Mouse (Mus musculus) cerebellum, postnatal 36 days (tissue): ENCODE data around the gene S100a5.

ENCODE experiments used
- DNase-seq, 2 experiments: peaks; one replicate each; pipeline ENCODE4 v3.0.0; 2021 to 2022; ENCODE audit warnings: mixed read lengths in 2 of 2

S100a5 gene

DNA sequence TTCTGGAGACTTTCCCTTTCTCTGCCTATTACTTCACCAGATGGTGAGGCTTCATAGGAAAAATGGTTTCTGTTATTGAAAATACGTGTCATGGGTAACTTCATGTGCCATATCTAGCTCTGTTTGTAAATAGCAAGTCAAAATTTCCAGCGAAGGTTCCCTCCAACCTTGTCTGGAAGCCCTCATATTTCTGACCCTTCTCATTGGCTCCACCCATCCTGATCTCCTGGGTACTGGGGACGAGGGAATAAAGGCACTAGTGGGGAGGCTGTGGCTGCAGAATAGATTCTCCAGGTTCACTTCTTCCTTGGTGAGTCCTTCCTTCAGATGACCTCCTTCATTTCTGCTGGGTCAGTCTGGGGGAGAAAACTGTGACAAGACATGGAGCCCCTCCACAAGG lies at the start of gene S100a5:
Gene S100a5, plus strand, starts transcription at position 301 of the 400 bp plus-strand sequence.
- no peak for DNase-seq

GRCm38 (mm10) chr3:90560008-90560628 lies 48.2 kb upstream of the S100a5 start, which contains the start of gene S100a3:
S100a3 (plus strand) TSS chr3:90560578.
- no peak for DNase-seq

DNA sequence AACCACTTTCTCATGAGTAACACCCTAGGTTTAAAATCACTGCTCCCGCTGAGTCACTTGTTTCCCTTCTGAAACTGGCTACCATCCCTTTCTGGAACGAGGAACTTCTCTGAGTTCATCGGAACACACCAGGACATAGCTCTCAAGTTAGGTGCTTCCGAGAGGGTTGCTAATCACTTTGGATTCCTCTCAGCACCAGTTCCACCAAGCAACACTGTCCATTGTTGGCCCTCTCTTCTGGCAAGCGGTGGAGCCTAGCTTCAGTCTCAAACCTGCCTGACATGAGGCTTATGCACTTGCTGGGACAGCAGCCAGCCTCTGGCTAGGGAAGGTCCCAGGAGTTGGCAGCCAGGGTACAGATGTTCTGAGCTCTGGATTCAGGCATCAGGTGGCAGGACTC lies 33.6 kb upstream of the S100a5 start:
- no peak for DNase-seq

- DNase-seq, result no peak
Observed at GRCm38 (mm10) chr3:90575320-90575719, 33.0 kb upstream of the S100a5 start.

DNA sequence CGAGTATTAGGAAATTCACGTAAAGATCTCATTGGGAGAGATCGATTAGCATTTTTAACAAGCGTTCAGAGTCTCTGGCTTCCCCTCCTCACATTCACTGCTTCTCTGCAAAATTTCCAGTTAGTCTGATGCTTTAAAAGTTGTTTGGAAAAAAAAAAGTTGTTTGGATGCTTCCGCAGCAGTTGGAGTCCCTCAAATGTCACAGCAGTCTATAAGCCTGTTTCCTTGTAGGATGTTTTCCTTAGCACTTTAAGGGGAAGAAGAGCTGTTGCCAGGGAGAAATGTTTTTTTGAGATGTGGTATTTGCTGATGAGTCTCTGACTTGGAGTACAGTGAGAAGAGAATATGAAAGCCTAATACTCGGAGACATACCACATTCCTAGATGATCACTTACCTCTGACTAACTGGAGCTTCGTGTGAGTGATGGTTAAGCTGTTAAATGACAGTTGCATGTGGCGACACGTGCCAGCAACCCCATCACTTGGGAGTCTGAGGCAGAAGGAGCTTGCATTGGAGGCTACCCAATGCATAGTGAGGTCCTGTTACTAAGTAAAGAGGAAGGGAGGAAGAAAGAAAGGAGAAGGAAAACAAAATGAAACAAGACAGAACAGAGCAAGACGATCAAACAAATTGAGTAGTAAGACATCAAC lies 31.8 kb upstream of the S100a5 start:
- no peak for DNase-seq

DNA sequence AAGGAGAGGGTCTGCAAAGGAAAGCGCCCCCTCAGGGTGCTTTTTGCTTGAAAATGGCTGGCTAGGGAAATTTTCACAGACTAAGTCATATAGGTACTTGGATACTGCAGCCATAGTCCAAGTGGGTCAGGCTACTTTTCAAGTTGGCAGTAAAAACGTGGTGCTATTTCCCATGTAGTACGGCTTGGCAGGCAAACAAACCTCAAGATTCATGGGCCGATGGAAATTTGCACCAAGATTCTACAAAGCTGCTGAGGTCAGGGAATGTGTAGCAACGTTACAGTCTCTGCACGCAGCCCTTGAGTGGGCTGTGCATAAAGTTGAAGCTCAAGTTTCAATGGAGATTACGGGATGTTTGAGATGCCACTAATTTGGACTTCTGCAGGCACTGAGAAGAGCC lies 28.9 kb upstream of the S100a5 start:
- no peak for DNase-seq

DNA sequence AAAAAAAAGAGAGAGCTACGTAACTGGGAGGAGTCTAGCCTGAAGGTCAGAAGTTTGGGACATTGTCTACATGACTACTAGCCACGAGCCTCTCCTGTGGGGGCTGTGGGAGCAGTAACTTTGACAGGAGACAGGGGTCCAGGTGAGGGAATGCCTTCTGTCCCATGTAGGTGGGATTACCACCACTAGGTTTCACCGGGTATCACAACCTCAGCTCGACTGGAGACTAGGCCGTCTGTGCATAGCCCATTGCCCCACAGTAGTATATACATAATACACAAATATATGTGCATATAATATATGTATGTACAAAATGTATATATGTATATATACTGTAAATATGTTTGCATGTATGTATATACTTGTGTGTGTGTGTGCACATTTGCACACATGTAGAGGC lies 27.2 kb upstream of the S100a5 start:
- no peak for DNase-seq

DNA sequence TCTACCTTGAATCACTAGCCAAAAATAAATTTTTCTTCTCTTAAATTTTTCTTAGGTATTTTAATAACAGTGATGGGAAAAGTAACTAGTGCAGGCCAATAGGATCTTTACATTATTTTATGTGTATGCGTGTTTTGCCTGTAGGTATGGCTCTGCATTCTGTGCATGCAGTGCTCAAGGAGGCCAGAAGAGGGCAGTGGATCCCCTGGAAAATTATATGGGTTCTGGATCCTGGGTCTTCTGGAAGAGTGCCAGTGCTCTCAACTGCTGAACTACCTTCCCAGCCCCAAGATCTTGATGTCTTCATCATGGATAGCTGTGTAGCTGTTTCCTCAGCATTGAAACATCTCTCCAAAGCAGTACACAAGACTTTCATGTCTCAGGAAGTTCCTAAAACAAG lies 26.2 kb upstream of the S100a5 start:
- DNase-seq, result no peak

DNA sequence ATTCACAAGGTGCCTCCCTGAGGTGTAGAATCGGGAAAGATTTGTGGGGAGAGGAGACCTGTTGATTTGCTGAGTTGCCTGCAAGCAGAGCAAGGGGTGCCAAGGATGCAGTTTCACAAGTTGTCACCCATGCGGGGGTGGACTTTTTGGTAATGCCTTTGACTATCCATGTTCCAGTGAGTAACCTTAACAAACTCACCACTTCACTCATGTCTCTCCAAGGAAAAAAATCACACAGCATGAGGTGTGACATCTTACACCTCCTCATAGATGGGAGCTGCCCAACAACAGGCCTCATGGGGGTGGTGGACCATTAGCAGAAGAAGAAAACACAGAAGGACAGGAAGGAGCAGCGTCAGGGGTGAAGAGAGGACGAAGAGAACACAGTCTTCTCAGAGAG lies 25.8 kb upstream of the S100a5 start:
- no peak for DNase-seq

DNA sequence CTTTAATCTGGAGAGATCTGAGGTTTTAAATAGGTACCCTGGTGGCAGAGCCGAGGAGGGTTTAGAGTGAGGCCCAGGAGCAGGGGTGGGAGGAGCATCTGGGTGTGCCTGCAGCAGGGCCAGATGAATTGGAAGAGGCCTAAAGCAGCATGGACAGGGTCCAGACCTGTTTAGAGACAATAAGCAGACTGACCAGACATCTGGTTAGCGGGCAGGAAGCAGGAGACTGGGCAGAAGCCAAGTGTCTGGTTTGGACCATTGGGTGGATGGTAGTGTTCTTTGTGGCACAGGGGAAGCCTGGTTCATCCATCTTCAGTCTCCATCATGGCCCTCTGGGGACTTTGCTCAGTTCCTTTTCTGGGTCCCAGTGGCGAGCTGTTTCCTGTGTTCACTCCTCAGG lies 24.4 kb upstream of the S100a5 start:
- DNase-seq, result no peak

DNA sequence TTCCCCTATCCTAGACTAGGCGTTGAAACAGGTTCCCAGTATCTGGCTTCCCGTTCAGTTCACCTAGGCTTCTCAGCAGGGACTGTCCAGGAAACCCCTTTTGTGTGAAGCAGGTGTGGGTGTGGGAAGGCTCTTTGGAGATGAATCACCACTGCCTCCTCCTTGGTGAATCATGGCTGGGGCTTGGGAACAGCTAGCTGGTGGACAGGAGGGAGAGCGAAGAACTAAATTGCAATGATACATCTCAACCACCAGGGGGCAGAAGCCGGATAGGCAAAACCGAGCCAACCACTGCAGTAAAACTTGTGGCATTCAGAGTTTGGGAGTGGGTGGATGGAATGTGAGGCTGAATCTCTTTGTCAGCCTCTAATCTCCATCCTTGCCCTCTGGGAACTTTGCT lies 22.7 kb upstream of the S100a5 start:
- peak in 1 of 2 experiments; percentile 21 for DNase-seq

DNA sequence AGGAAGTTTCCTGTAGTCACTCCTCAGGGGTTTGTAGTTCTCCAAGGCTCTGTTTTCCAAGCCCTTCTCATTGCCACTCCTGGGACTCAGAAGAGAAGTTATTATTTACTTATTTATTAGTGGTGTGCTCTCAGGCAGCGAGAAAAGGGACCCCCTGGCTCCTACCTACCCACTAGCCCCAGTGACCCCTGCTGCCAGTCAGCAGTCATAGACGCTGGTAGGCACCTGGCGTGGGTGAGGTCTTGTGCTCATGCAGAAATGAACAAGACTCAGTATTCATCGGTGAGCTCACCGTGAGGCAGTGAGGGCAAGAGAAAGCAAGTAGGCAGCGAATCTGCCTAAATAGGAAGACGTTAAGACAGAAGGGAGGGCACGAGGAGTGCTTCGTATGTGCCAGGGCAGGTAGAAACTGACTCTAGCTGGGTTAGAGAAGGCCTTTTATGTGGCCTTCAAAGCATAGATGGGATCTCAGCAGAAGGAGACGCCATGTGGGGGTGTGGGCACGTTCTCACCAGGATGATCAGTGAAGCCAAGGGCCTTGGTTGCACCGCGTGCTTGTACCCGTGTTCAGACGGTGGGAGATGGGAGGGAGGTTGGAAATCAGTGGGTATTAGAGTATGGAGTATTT lies 22.2 kb upstream of the S100a5 start:
- no peak for DNase-seq

DNA sequence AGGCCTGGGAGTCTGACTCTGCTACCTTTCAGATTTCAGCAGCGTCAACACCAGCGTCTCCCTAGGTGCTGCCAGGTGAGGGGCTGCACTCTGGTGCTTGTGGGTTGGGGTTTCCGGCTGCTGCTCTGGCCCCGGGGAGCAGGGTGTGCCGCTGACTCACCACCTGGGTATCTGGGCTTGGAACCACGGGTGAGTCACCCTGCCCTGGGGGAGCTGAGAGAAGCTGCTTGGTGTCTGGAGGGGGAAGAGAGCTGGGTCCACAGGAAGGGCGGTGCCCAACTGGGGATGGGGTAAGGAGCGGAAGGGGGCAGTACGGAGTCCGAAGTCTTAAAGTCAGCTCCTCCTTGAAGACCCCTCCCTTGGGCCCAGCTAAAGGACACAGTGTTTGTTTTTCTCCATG lies 21.4 kb upstream of the S100a5 start:
- no peak for DNase-seq

GRCm38 (mm10) chr3:90587361-90588101 lies 20.8 kb upstream of the S100a5 start:
- no peak for DNase-seq

DNA sequence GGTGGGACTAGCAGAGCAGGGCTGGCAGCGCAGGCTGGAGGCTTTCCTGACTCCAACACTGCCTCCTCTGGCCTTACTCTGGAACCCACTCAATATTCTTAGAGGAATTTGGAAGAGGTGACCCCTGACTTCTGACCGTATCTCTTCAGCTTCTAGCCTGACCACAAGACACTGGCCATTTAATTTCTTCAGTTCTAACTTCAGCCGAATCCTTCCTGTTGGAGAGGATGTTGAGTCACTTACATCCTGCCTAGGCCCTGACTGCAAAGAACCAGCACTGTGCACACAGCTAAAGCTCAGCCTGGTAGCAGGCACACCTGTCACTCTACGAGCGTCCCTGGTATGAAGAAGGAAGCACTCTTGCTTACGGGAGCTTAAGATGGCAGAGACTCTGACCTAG lies 18.9 kb upstream of the S100a5 start:
- no peak for DNase-seq

DNA sequence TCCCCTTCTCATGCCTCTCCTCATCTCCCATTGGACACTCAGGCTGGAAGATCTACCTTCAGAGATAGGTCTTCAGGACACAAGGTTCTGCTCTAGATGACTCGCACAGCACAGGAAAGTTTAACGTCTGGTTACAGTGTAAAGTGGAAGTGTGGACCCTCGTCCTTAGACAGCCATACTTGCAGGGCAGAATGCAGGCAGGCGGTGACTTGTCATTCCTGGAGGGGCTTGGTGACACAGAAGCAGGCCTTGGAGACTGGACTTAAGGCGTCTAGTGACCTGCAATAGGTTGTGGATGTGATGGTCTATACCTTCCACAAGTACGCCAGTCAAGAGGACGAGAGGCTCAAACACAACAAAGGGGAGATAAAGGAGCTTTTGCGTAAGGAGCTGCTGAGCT lies 18.4 kb upstream of the S100a5 start, which contains the start of gene S100a2:
Gene S100a2, plus strand, starts transcription at position 301 of the 400 bp plus-strand sequence.
- DNase-seq, result no peak

- DNase-seq, result no peak
Observed at GRCm38 (mm10) chr3:90594466-90594865, 13.9 kb upstream of the S100a5 start.

DNA sequence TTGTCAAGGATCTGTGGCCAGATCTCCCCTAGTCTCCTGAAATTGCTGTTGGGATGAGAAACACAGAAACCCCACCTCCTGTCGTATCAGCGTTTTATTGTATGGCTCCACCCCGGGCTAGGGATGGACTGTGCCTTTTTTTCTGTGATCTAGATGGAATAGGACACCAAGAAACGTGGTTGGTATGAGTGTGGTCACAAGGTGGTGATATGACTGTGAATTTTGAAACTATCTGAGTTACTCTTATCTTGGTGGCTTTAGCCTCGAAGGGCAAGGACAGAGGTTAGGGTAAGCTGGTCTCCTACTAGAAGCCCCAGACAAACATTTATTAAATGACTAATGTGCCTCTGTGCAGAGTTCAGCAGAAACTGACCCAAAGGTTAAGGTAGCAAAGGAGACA lies 12.8 kb upstream of the S100a5 start:
- DNase-seq, result no peak

DNA sequence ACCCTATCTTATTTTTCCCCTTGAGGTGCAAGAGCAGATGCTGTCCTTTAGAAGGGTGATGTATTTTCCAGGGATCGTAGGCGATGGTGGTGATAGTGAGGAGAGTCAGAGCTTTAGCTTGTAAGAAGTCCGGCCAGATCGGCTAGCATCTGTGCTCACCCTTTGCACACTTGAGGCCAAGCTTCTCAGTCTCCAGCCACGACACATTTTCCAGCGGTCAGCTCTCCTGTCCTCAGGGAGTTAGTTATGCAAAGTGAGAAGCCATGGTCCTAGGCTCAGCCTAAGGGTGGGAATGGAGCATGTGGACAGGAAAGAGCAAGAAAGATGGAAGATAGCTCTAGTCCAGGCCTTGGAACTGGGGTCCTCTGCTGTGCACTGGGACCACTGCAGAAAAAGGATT lies 11.5 kb upstream of the S100a5 start:
- DNase-seq, result no peak

DNA sequence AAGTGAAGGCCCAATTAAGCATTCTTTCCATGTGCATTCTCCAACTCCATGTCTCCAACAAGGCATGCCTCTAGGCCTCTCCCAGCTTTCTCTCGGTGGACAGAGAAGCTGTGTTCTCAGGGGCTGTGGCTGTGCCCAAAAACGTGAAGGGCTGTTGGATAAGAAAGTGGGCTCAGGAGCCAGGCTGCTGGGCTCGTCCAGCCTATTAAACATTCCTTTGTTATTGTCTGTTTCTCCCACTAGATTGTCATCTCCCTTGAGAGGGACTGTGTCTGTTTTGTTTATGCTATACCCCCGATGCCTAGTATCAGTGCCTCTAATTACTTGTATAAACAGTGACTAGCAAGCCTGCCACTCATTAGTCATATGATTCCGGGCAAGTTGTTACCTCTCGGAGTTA lies 10.6 kb upstream of the S100a5 start:
- DNase-seq, result no peak

DNA sequence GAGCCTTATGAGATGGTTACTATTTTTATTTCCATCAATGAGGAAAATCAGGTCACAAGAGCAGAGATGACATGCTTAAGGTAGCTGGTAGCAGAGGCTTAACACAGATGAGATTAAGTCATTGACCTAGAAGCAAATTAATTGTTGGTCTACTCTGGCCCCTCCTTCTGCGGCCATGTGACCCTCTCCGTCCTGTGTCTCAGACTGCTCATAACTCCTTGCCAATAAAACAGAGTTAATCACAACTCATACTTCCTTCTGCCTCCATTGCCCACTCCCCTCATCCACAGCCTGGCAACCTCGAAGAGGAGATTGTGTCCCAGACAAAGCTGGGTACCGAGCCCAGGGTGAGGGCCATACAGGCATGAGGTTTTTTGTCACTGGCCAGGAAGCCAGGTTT lies 10.1 kb upstream of the S100a5 start:
- DNase-seq, result no peak

DNA sequence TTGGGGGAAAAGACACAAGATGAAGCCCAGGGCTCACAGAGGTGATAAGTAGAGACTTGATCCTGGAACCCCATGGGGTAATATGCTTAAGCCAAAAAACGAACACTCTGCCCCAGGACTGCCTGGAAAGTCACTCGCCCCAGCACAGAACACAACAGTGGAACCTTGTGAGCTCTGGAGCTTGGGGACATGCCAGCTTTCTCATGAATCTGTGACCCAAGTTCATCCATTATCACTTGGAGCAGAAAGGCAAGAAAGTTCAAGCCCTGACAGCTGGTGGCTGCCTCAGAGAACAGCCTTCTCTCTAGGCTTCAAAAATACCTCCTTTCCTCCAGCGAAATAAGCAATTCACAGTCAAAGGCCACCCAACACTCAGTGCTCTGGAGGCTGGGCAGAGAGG lies 8.9 kb upstream of the S100a5 start:
- DNase-seq, result no peak

DNA sequence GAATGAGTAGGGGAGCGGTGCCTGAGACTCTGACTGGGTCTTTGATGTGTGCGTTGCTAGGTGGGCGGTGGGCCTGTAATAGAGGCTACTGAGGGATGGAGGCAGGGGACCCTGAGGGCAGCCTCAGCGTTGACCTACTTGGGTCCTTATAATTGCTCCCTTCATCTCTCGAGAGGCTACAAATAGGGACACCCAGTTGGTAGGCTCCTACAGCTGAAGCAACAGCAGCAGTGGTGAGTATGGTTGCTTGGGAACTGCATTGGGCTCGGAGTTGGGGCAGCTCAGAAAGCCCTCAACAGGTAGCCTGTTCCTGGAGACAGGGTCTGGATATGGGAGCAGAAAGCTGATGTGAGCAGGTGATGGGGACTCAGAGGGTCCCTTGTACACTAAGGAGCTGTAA lies 8.3 kb upstream of the S100a5 start:
- DNase-seq, result no peak
